Mouse (Mus musculus) intestine, embryonic 14.5 days (tissue): ENCODE results near the gene Katnal1. TPM values are rescaled to one million over a fixed set of nuclear protein-coding genes. Genes with fewer than 3 reads are reported as not detected.

ENCODE experiments used
- ATAC-seq: fragments of 200-750 bp; cut with Nextera tagmentation; replicated peaks from 2 replicates; pipeline ENCODE4 v1.8.0; 2017; ENCODE audit warnings: low read depth, moderate number of reproducible peaks, moderate TSS enrichment, moderate library complexity; ENCODE audit not compliant: low FRiP score, low TSS enrichment
- DNase-seq: peaks from one replicate; pipeline ENCODE4 v3.0.0-alpha.2; 2018; ENCODE audit warnings: low spot score
- H3K27ac ChIP-seq: fragments of 300-500 bp; sonication (generic); 2 replicates; pipeline ENCODE4 v1.5.1; 2014; ENCODE audit warnings: low read depth, mild to moderate bottlenecking, control low read depth
- H3K27me3 ChIP-seq: fragments of 300-500 bp; sonication (generic); replicated peaks from 2 replicates; pipeline ENCODE4 v1.6.1; 2014; ENCODE audit warnings: low read length, control low read depth; ENCODE audit not compliant: control insufficient read depth, insufficient read depth
- H3K36me3 ChIP-seq: fragments of 300-500 bp; sonication (generic); 2 replicates; pipeline ENCODE4 v1.6.1; 2014; ENCODE audit warnings: low read length, control low read depth; ENCODE audit not compliant: control insufficient read depth, insufficient read depth
- H3K4me1 ChIP-seq: fragments of 300-500 bp; sonication (generic); replicated peaks from 2 replicates; pipeline ENCODE4 v1.6.1; 2014; ENCODE audit warnings: low read length, control low read depth, mixed read lengths; ENCODE audit not compliant: control insufficient read depth, insufficient read depth
- H3K4me2 ChIP-seq: fragments of 300-500 bp; sonication (generic); 2 replicates; pipeline ENCODE4 v1.6.1; 2014; ENCODE audit warnings: low read length
- H3K4me3 ChIP-seq: fragments of 300-500 bp; sonication (generic); 2 replicates; pipeline ENCODE4 v1.5.1; 2014; ENCODE audit warnings: low read depth, low read length, control low read depth, mixed read lengths
- H3K9ac ChIP-seq: fragments of 300-500 bp; sonication (generic); 2 replicates; pipeline ENCODE4 v1.6.1; 2014; ENCODE audit warnings: mild to moderate bottlenecking, low read length
- H3K9me3 ChIP-seq: fragments of 300-500 bp; sonication (generic); 2 replicates; pipeline ENCODE4 v1.6.1; 2016; ENCODE audit warnings: low read length, control low read depth; ENCODE audit not compliant: control insufficient read depth
- WGBS: fragments of 180-500 bp; shearing (Covaris S2); extraction: QIAGEN DNeasy Blood & Tissue Kit; methylation state at CpG from one replicate; pipeline ENCODE4 v1.1.7; 2014; 5-methylcytosine and 5-hydroxymethylcytosine counted together
- polyA plus RNA-seq: library from polyadenylated mRNA; unstranded; fragments of >200 nt; fragmentation: Nextera tagmentation; extraction: Ambion mirVana; gene quantifications from 2 replicates; pipeline ENCODE4 v1.2.1, GENCODE M21; 2014

The Katnal1 gene
- polyA plus RNA-seq, 1 experiment from 2014 or later: 10.9 TPM

- Histone ChIP-seq H3K4me1 (no peaks in the 10 kb centered on the region), H3K27ac (no peak overlapping the region), H3K36me3 (no peaks in the 10 kb centered on the region), H3K9ac (no peak overlapping the region), H3K4me3 (no peak overlapping the region), H3K9me3 (no peaks in the 10 kb centered on the region), H3K27me3 (no peaks in the 10 kb centered on the region), H3K4me2 (no peak overlapping the region)
- DNase-seq (no peak), ATAC-seq (no peak)
- WGBS: 83% methylated on average over 10 of the region's 10 CpGs
These were observed 12.7 kb upstream of the Katnal1 start for GRCm38 (mm10) chr5:148941867-148942266.

DNA sequence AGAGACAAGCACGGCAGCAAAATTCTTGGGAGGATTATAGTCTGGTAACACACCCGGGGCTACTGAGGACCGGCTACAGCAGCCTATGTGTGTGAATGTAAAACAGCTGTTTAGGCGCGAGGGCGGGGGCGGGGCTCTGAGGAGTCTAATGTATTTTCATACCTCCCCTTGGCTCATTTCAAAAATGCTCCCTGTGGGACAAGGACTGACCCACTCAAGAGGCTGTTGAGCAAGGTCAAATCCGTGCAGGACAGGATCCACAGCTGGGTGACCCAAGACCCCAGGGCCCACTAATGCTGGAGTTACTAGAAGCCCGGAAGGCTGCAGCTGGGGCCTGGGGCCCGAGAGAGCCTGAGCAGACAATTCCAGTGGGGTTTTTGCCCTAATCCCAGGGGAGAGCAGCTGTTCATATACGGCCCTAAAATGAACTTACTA is 10.8 kb upstream of the Katnal1 start:
- no peak overlapping the region for H3K27ac ChIP-seq
- H3K36me3 ChIP-seq: no peaks in the 10 kb centered on the region
- no peaks in the 10 kb centered on the region for H3K9me3 ChIP-seq
- no peaks in the 10 kb centered on the region for H3K27me3 ChIP-seq
- ATAC-seq: no peak
- WGBS: 74% methylated on average over 11 of the region's 11 CpGs
- no peaks in the 10 kb centered on the region for H3K4me1 ChIP-seq
- no peak for DNase-seq
- no peak overlapping the region for H3K9ac ChIP-seq
- no peak overlapping the region for H3K4me3 ChIP-seq
- H3K4me2 ChIP-seq: no peak overlapping the region

DNA sequence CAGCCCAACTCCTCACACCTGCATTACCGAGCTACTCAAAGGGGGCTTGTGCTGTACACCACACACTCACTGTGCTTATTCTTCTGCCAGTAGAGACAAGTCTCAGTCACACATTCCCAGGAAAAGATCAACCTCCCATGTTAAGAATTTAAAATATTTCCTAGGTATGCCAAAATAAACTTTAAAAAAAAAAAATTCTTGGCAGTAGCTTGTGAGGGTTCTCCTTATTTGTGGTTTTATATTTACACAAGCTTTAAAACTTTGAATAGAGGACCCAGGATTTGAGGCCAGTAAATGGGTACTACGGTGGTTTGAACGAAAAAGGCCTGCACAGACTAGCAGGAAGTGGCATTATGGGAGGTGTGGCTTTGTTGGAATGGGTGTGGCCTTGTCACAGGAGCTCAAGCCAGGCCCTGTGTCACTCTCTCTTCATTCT is 7.4 kb upstream of the Katnal1 start:
- Histone ChIP-seq H3K27ac (no peak overlapping the region), H3K9ac (no peak overlapping the region), H3K4me2 (no peak overlapping the region), H3K27me3 (no peaks in the 10 kb centered on the region), H3K4me3 (no peak overlapping the region), H3K36me3 (no peaks in the 10 kb centered on the region), H3K4me1 (0 out of 2 replicates have a peak, but pooled peaks cover 4% of the 10 kb centered on the region), H3K9me3 (no peaks in the 10 kb centered on the region)
- DNase-seq (no peak), ATAC-seq (no peak)
- 77% methylated on average over 3 of the region's 3 CpGs for WGBS

GRCm38 (mm10) chr5:148935871-148936270 is 6.8 kb upstream of the Katnal1 start:
- H3K9ac ChIP-seq: no peak overlapping the region
- H3K4me1 ChIP-seq: 0 out of 2 replicates have a peak, but pooled peaks cover 4% of the 10 kb centered on the region
- no peaks in the 10 kb centered on the region for H3K27me3 ChIP-seq
- H3K4me2 ChIP-seq: no peak overlapping the region
- H3K36me3 ChIP-seq: no peaks in the 10 kb centered on the region
- no peak overlapping the region for H3K27ac ChIP-seq
- no peak overlapping the region for H3K4me3 ChIP-seq
- WGBS: 89% methylated on average over 6 of the region's 6 CpGs
- DNase-seq: no peak
- no peaks in the 10 kb centered on the region for H3K9me3 ChIP-seq
- ATAC-seq: no peak

DNA sequence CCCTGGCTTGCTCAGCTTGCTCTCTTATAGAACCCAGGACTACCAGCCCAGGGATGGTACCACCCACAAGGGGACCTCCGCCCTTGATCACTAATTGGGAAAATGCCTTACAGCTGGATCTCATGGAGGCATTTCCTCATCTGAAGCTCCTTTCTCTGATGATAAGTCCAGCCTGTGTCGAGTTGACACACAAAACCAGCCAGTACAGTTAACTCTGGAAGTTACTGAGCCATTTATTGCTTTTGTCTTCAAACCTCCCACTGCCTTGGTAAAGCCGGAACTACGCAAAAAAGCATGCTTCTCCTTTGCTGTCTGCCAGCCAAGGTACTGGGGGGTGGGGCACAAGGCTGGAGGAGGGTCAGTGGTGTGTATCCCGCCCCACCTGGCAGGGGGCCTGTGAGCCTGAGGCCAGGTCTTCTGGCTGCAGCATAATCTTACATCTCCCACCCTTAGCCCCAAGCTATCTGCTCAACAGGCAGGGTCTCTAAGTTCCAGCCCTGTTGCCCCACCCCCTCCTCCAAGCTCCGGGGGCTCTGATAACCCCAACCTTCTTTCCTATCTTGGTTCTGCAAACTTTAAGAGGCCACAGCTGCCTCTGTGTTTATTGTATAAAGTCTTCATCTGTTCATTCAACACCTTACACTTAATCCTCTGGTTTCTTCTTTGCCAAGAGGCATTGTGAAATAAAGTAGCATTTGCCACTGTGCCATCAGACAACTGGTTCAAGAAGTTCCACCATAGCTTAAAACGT is 6.1 kb upstream of the Katnal1 start:
- H3K4me3 ChIP-seq: no peak overlapping the region
- no peak overlapping the region for H3K9ac ChIP-seq
- no peaks in the 10 kb centered on the region for H3K36me3 ChIP-seq
- no peak overlapping the region for H3K4me2 ChIP-seq
- 57% methylated on average over 7 of the region's 7 CpGs for WGBS
- H3K27ac ChIP-seq: no peak overlapping the region
- DNase-seq (no peak), ATAC-seq (no peak)
- 0 out of 2 replicates have a peak, but pooled peaks cover 4% of the 10 kb centered on the region for H3K4me1 ChIP-seq
- H3K9me3 ChIP-seq: no peaks in the 10 kb centered on the region
- H3K27me3 ChIP-seq: no peaks in the 10 kb centered on the region

GRCm38 (mm10) chr5:148934457-148934856 is 5.3 kb upstream of the Katnal1 start:
- H3K4me2 ChIP-seq: no peak overlapping the region
- DNase-seq (no peak), ATAC-seq (no peak)
- 0 out of 2 replicates have a peak, but pooled peaks cover 4% of the 10 kb centered on the region for H3K4me1 ChIP-seq
- 27% methylated on average over 6 of the region's 6 CpGs for WGBS
- no peak overlapping the region for H3K4me3 ChIP-seq
- no peak overlapping the region for H3K9ac ChIP-seq
- H3K9me3 ChIP-seq: no peaks in the 10 kb centered on the region
- H3K36me3 ChIP-seq: no peaks in the 10 kb centered on the region
- no peaks in the 10 kb centered on the region for H3K27me3 ChIP-seq
- no peak overlapping the region for H3K27ac ChIP-seq

DNA sequence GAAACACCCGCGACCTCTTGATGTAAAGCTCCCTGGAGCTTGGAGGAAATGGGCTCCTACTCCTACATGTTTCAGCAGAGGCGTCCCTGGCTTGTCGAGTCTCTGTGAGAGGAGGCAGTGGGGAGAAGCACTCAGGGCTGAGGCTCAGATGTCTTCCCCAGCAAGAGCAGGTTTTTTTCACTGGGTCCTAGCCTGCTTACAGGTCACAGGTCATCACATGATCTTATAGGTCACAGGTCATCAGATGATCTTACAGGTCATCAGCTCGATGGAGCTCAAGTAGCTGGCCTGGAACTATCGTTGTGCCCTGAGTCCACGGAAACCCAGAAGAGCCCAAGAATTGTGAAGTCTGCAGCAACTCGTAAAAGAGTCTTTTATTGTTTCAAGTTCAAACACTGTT is 4.6 kb upstream of the Katnal1 start:
- DNase-seq (no peak), ATAC-seq (no peak)
- WGBS: 32% methylated on average over 8 of the region's 8 CpGs
- H3K4me3 ChIP-seq: no peak overlapping the region
- no peak overlapping the region for H3K9ac ChIP-seq
- H3K9me3 ChIP-seq: no peaks in the 10 kb centered on the region
- no peak overlapping the region for H3K27ac ChIP-seq
- H3K27me3 ChIP-seq: no peaks in the 10 kb centered on the region
- no peak overlapping the region for H3K4me2 ChIP-seq
- 0 out of 2 replicates have a peak, but pooled peaks cover 4% of the 10 kb centered on the region for H3K4me1 ChIP-seq
- H3K36me3 ChIP-seq: no peaks in the 10 kb centered on the region

- 76% methylated on average over 1 of the region's 1 CpGs for WGBS
- no peaks in the 10 kb centered on the region for H3K9me3 ChIP-seq
- ATAC-seq (no peak), DNase-seq (no peak)
- 0 out of 2 replicates have a peak, but pooled peaks cover 4% of the 10 kb centered on the region for H3K4me1 ChIP-seq
- H3K4me3 ChIP-seq: no peak overlapping the region
- no peaks in the 10 kb centered on the region for H3K36me3 ChIP-seq
- peak overlapping the region; percentile 62; the same call in 1 of the 2 replicates for H3K27ac ChIP-seq
- H3K27me3 ChIP-seq: no peaks in the 10 kb centered on the region
- H3K4me2 ChIP-seq: no peak overlapping the region
- no peak overlapping the region for H3K9ac ChIP-seq
These were observed 2.2 kb upstream of the Katnal1 start for GRCm38 (mm10) chr5:148931301-148931700.
